Comparison of ENCODE assay signal across 27 mouse cellular contexts in genomic region chr7:31174466-31174865, GRCm38 (mm10). TPM values are rescaled to one million over a fixed set of nuclear protein-coding genes. Genes with fewer than 3 reads are reported as not detected.
DNase-seq lines count a peak whose midpoint lies in the region; ATAC-seq and TF ChIP-seq lines count a peak whose summit lies in the region.
"Had no signal": no experiment of that assay in that cellular context is flagged by ENCODE, and none has a peak within 500 bp of the region (broad histone marks: within the 10 kb centered on the region; RNA-seq: fewer than 3 reads in every experiment).

No protein-coding gene starts in this region.

- no peak for TF ChIP-seq CTCF in MEL (IDR thresholded peaks at IDR 0.05 in 2 of 3, conservative IDR thresholded peaks at IDR 0.05 in 1 of 3; ENCODE audit: control insufficient read depth in 1 of 3, insufficient read depth in 1 of 3, low read depth in 2 of 3, low read length in 3 of 3, poor library complexity in 1 of 3, severe bottlenecking in 1 of 3)
- TF ChIP-seq CTCF in cerebellum, adult 2 months (IDR thresholded peaks at IDR 0.05; ENCODE audit: borderline replicate concordance, insufficient read depth, low read depth, low read length), result no peak

- TF ChIP-seq RAD21 in MEL (IDR thresholded peaks at IDR 0.05; ENCODE audit: low read depth, low read length), result no peak

- H3K27me3 ChIP-seq in MEL (ENCODE audit: control insufficient read depth in 1 of 2, insufficient read depth in 2 of 2, low read length in 2 of 2), result no peaks in the 10 kb centered on the region
- no peaks in the 10 kb centered on the region for H3K27me3 ChIP-seq in splenic B cell, adult 2 months (ENCODE audit: control insufficient read depth, insufficient read depth, low read length, poor library complexity, severe bottlenecking)
- H3K27me3 ChIP-seq in midbrain, embryonic 14.5 days (ENCODE audit: control insufficient read depth, insufficient read depth, low read length), result no peaks in the 10 kb centered on the region; the same call in 1 of the 2 replicates
- no peaks in the 10 kb centered on the region for H3K27me3 ChIP-seq in cerebellum, adult 2 months (ENCODE audit: control insufficient read depth, insufficient read depth, low read length)
- H3K27me3 ChIP-seq: hindbrain, embryonic 13.5 days had no signal

- peaks cover 0 to 9% of the 10 kb centered on the region in 2 experiments; a peak in 2 of 4 replicates for H3K4me1 ChIP-seq in MEL (ENCODE audit: control insufficient read depth in 1 of 2, insufficient read depth in 2 of 2, low read length in 2 of 2)
- no peaks in the 10 kb centered on the region for H3K4me1 ChIP-seq in midbrain, embryonic 14.5 days (ENCODE audit: control insufficient read depth, insufficient read depth, low read length)
- H3K4me1 ChIP-seq in cerebellum, adult 2 months (ENCODE audit: control insufficient read depth, insufficient read depth, low read length), result no peaks in the 10 kb centered on the region
- H3K4me1 ChIP-seq: forebrain, embryonic 13.5 days; hindbrain, embryonic 13.5 days; liver, embryonic 12.5 days had no signal

- peak; percentile 71 for ATAC-seq in megakaryocyte, adult 5-6 weeks (ENCODE audit: poor library complexity, severe bottlenecking)
- no peak for ATAC-seq in midbrain, embryonic 14.5 days (ENCODE audit: low FRiP score, low TSS enrichment)
- ATAC-seq: forebrain, embryonic 13.5 days; intestine, postnatal 0 days; liver, embryonic 12.5 days; liver, postnatal 0 days; midbrain, embryonic 13.5 days had no signal

- H3K9me3 ChIP-seq in MEL (replicated peaks; ENCODE audit: insufficient read depth, low read length), result no peaks in the 10 kb centered on the region
- H3K9me3 ChIP-seq in midbrain, embryonic 14.5 days (ENCODE audit: control insufficient read depth, low read length), result no peaks in the 10 kb centered on the region
- H3K9me3 ChIP-seq: forebrain, embryonic 13.5 days; hindbrain, embryonic 13.5 days; liver, embryonic 12.5 days; midbrain, embryonic 13.5 days had no signal

- H3K27ac ChIP-seq in MEL (ENCODE audit: control insufficient read depth, low read depth, low read length), result no peak overlapping the region
- H3K27ac ChIP-seq in midbrain, embryonic 14.5 days (replicated peaks; ENCODE audit: low read depth, low read length), result no peak overlapping the region
- H3K27ac ChIP-seq in cerebellum, adult 2 months (ENCODE audit: insufficient read depth, low read length), result no peak overlapping the region
- H3K27ac ChIP-seq: forebrain, embryonic 13.5 days; hindbrain, embryonic 13.5 days; layer of hippocampus, adult 2 months; liver, embryonic 12.5 days; midbrain, embryonic 13.5 days had no signal

- H3K4me3 ChIP-seq in MEL (ENCODE audit: control insufficient read depth in 1 of 2, insufficient read depth in 1 of 2, low read depth in 2 of 2, low read length in 2 of 2), result no peak overlapping the region
- H3K4me3 ChIP-seq in midbrain, embryonic 14.5 days (replicated peaks; ENCODE audit: low read depth, low read length), result no peak overlapping the region
- no peak overlapping the region for H3K4me3 ChIP-seq in cerebellum, adult 2 months (replicated peaks; ENCODE audit: insufficient read depth, low read depth, low read length)
- H3K4me3 ChIP-seq: forebrain, embryonic 13.5 days; hindbrain, embryonic 13.5 days; layer of hippocampus, adult 2 months; liver, embryonic 12.5 days; midbrain, embryonic 13.5 days had no signal

- H3K79me2 ChIP-seq in MEL (ENCODE audit: control insufficient read depth, insufficient read depth, low read length, poor library complexity), result no peaks in the 10 kb centered on the region

- peak; percentile 55 to 61 for DNase-seq in B cell, adult 2 months
- peak; percentile 46 for DNase-seq in MEL (ENCODE audit: low read depth, low spot score)
- DNase-seq in splenic B cell, adult 2 months (ENCODE audit: low read depth, low spot score), result peak; percentile 59
- no peak for DNase-seq in cerebellum, adult 11 months
- DNase-seq in midbrain, embryonic 14.5 days, result no peak
- DNase-seq in cerebellum, adult 2 months, result no peak
- DNase-seq: adrenal gland, postnatal 25 days; cerebellum, adult 18-20 months; cerebellum, postnatal 14 days; gastrocnemius, postnatal 10 days; heart, postnatal 36 days; kidney, adult 9 months; kidney, postnatal 25 days; left cerebral cortex, postnatal 4 days; liver, postnatal 0 days; lung, postnatal 36 days; thymus, postnatal 14 days had no signal

- H3K9ac ChIP-seq in MEL (ENCODE audit: control insufficient read depth, low read depth, low read length, poor library complexity, severe bottlenecking), result no peak overlapping the region
- no peak overlapping the region for H3K9ac ChIP-seq in midbrain, embryonic 14.5 days (replicated peaks; ENCODE audit: low read length)
- H3K9ac ChIP-seq: forebrain, embryonic 13.5 days; hindbrain, embryonic 13.5 days; liver, embryonic 12.5 days; liver, postnatal 0 days; midbrain, embryonic 13.5 days had no signal

- H3K36me3 ChIP-seq in MEL (ENCODE audit: control insufficient read depth in 1 of 2, insufficient read depth in 2 of 2, low read length in 2 of 2), result no peaks in the 10 kb centered on the region; a peak in 1 of 4 replicates
- H3K36me3 ChIP-seq in splenic B cell, adult 2 months (ENCODE audit: control insufficient read depth, insufficient read depth, low read length, poor library complexity, severe bottlenecking), result no peaks in the 10 kb centered on the region
- H3K36me3 ChIP-seq in midbrain, embryonic 14.5 days (ENCODE audit: control insufficient read depth, insufficient read depth, low read length), result no peaks in the 10 kb centered on the region
- H3K36me3 ChIP-seq: hindbrain, embryonic 13.5 days; liver, embryonic 12.5 days; midbrain, embryonic 13.5 days had no signal

- WGBS in midbrain, embryonic 14.5 days, result 84% methylated on average over 8 of the region's 8 CpGs
- 77% methylated on average over 8 of the region's 8 CpGs for whole genome bisulfite sequencing in cerebellum, adult 2 months

- H3K4me2 ChIP-seq in midbrain, embryonic 14.5 days (ENCODE audit: low read length), result no peak overlapping the region
- H3K4me2 ChIP-seq: forebrain, embryonic 13.5 days; heart, embryonic 11.5 days; hindbrain, embryonic 13.5 days; liver, embryonic 12.5 days; midbrain, embryonic 13.5 days had no signal

- no peak for TF ChIP-seq POLR2A in MEL (IDR thresholded peaks at IDR 0.05; ENCODE audit: control insufficient read depth in 1 of 2, insufficient read depth in 1 of 2, low read depth in 1 of 2, low read length in 2 of 2, poor library complexity in 1 of 2)
- TF ChIP-seq POLR2A in cerebellum, adult 2 months (IDR thresholded peaks at IDR 0.05; ENCODE audit: borderline replicate concordance, insufficient read depth, low read length), result no peak

- no peak for TF ChIP-seq EP300 in MEL (IDR thresholded peaks at IDR 0.05; ENCODE audit: low read depth in 1 of 2, low read length in 2 of 2)

TF ChIP-seq in MEL, 35 proteins besides CTCF, POLR2A, EP300 and RAD21:
- TF ChIP-seq ETS1 (IDR thresholded peaks at IDR 0.05; ENCODE audit: low read depth, low read length) (no peak), ZKSCAN1 (IDR thresholded peaks at IDR 0.05; ENCODE audit: low read depth, low read length) (no peak)

RNA-seq across cellular contexts. Expression of gene Gramd1a, which starts 18.8 kb away (rescaled TPM):
- 18.2 and 21.8 TPM in 2 replicates for total RNA-seq in MEL (2012; rRNA removed)
- 10 to 100 TPM in 1 of 2 experiments, not detected in 1; 65.7 TPM for polyA plus RNA-seq in MEL (2012; ENCODE audit: insufficient read depth in 1 of 2, insufficient read length in 2 of 2, low read depth in 1 of 2, low replicate concordance in 2 of 2, missing spikeins in 1 of 2)
- 74.2 and 76.0 TPM in 2 replicates for total RNA-seq in megakaryocyte, adult 5-6 weeks (2015)
- 34.1 and 35.3 TPM in 2 replicates for total RNA-seq in megakaryocyte, adult 5-6 weeks (2017)
- 205 and 232 TPM in 2 replicates for polyA plus RNA-seq in midbrain, embryonic 14.5 days (2014; fragmentation: Nextera tagmentation; extraction: Ambion mirVana)
- 148 and 153 TPM in 2 replicates for polyA plus RNA-seq in cerebellum, adult 2 months (2012; rRNA removed)

RNA-seq across cellular contexts. Expression of gene Scn1b, which starts 47.7 kb away (rescaled TPM):
- total RNA-seq in MEL (2012; rRNA removed), result not detected in 2 replicates
- polyA plus RNA-seq in MEL (2012; ENCODE audit: insufficient read depth in 1 of 2, insufficient read length in 2 of 2, low read depth in 1 of 2, low replicate concordance in 2 of 2, missing spikeins in 1 of 2), result not detected
- total RNA-seq in megakaryocyte, adult 5-6 weeks (2015), result 0.52 TPM in 1 of 2 replicates, not detected in the other
- 0.28 and 0.59 TPM in 2 replicates for total RNA-seq in megakaryocyte, adult 5-6 weeks (2017)
- 5.6 TPM in 2 replicates for polyA plus RNA-seq in midbrain, embryonic 14.5 days (2014; fragmentation: Nextera tagmentation; extraction: Ambion mirVana)
- polyA plus RNA-seq in cerebellum, adult 2 months (2012; rRNA removed), result 1,376 and 1,380 TPM in 2 replicates
- total RNA-seq: megakaryocyte-erythroid progenitor cell, adult 5-6 weeks had no signal

RNA-seq across cellular contexts. Expression of gene Hpn, which starts 59.4 kb away (rescaled TPM):
- total RNA-seq in MEL (2012; rRNA removed), result 0.69 and 1.6 TPM in 2 replicates
- polyA plus RNA-seq in MEL (2012; ENCODE audit: insufficient read depth in 1 of 2, insufficient read length in 2 of 2, low read depth in 1 of 2, low replicate concordance in 2 of 2, missing spikeins in 1 of 2), result 1 to 10 TPM in 1 of 2 experiments, not detected in 1; 1.1 TPM
- 1.5 and 2.1 TPM in 2 replicates for total RNA-seq in megakaryocyte, adult 5-6 weeks (2015)
- 0.33 and 1.7 TPM in 2 replicates for total RNA-seq in megakaryocyte, adult 5-6 weeks (2017)
- 0.26 TPM in 1 of 2 replicates, not detected in the other for polyA plus RNA-seq in midbrain, embryonic 14.5 days (2014; fragmentation: Nextera tagmentation; extraction: Ambion mirVana)
- polyA plus RNA-seq in cerebellum, adult 2 months (2012; rRNA removed), result 9.4 and 10.8 TPM in 2 replicates
- polyA plus RNA-seq: C2C12; forebrain, embryonic 13.5 days had no signal

Comparison
In these comparisons a context has a peak if more than half of its experiments do, and no peak if none do; other contexts are left out.
1. DNase-seq: peak in B cell, adult 2 months (2 of 2), MEL (single experiment) and splenic B cell, adult 2 months (single experiment); none in cerebellum, adult 11 months (single experiment), midbrain, embryonic 14.5 days (single experiment) and cerebellum, adult 2 months (0 of 2).
2. RNA of gene Scn1b, which starts 47.7 kb away (polyA plus RNA-seq): 1,376 to 1,380 TPM in cerebellum, adult 2 months; 5.6 TPM in midbrain, embryonic 14.5 days and not detected in MEL; every median in the first group is over 100 times any median in the second.